Mouse (Mus musculus) ovary, adult 18-20 months (tissue): ENCODE data around the gene Plagl2.
"Not testable (repeated sequence)": the region's sequence is repeated elsewhere in the genome, so short reads cannot be mapped to it uniquely, and the experiment has no call there.

Experiments used
- DNase-seq: peaks from one replicate; pipeline ENCODE4 v3.0.0; 2022; ENCODE audit warnings: low spot score, mixed read lengths

Plagl2 gene

GRCm38 (mm10) chr2:153241250-153242014, at the start of gene Plagl2, which contains the start of gene Pofut1:
TSS of gene Plagl2 (minus strand) at chr2:153241426.
TSS of gene Pofut1 (plus strand) at chr2:153241533.
- peak; percentile 86 for DNase-seq

DNA sequence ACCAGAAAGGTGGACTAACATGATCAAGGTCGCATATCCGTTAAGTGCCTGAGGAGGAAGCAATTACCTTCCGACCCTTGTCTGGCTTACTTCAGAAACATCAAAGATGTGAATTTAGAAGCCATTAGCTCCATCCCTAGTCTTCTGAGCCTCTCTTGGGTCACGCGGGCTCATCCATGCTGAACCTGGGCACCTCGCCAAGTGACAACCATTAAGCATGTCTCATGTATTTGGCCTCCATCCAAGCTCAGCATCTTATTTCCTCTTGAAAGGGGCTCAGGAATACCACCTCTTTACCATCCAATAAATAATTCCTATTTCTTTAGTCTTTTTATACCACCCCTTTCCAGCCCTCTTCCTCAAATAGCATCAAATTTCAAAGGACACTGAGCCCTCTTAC, 46.6 kb upstream of the Plagl2 start:
- no peak for DNase-seq

DNA sequence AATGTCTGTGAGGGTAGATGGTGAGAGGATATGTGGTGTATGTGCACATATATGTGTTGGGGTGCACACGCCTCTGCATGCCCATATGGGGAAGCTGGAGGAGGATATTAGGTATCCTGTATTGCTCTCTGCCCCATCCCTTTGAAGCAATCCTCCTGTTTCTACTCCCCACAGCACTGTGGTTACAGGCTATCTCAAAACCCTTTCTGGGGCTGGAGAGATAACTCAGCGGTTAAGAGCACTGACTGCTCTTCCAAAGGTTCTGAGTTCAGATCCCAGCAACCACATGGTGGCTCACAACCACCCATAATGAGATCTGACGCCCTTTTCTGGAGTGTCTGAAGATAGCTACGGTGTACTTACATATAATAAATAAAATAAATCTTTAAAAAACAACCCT, 45.3 kb upstream of the Plagl2 start:
- no peak for DNase-seq

DNA sequence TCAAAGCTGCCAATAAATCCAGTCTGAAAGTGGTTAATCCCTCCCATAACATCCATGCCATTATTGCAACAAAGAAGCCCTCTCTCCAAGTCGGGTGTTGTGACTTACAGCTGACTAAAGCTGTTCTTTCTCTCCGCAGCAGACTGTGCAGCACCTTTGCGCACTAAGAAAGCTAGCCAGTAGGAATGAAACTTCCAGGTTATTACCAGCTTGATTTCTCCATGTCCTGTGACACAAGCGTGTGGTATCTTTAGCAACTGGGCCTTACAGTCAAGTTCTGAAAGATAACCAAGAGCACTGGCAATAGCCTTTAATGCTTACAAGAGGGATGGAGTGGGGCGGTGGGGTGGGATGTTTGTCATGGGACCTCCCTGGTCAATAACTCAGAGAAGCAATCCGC, 42.7 kb upstream of the Plagl2 start:
- no peak for DNase-seq

- DNase-seq = no peak
These were observed 37.1 kb upstream of the Plagl2 start for GRCm38 (mm10) chr2:153278357-153278756.

GRCm38 (mm10) chr2:153276846-153277245, 35.6 kb upstream of the Plagl2 start:
- not testable (repeated sequence) for DNase-seq

DNA sequence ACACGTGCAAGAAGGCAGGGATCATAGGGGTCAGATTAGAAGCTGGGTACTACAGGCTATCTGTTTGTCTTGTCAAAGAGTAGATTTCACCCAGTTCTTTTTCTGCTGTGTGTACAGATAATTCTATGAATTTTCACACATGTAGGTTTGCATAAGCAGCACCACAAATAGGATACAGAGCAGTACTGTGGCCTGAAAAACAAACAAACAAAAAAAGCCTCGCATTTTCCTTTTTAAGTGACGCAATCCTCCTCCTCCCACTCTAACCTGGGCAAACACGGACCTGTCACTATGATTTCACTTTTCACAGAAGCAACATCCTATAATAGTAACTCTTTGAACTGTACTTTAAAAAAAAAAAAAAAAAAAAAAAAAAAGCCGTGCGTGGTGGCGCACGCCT, 35.2 kb upstream of the Plagl2 start:
- no peak for DNase-seq

GRCm38 (mm10) chr2:153275577-153275976, 34.4 kb upstream of the Plagl2 start:
- not testable (repeated sequence) for DNase-seq

DNA sequence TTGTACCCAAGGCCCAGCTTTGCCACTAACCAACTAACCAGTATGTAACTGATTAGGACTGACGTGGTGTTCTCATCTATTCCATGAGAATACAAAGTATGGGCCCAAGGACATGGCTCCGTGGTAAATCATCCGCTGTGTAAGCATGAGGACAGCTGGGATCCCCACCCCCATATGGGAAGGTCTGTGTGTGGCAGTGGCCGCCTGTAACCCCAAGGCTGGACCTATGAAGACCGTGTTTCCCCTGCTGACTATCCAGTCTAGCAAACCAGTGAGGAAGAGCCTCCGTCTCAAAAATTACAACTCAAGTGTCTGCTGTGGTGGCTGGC, 33.7 kb upstream of the Plagl2 start:
- DNase-seq = no peak

GRCm38 (mm10) chr2:153274200-153274918, 33.1 kb upstream of the Plagl2 start:
- not testable (repeated sequence) for DNase-seq

GRCm38 (mm10) chr2:153270231-153270915, 29.1 kb upstream of the Plagl2 start:
- not testable (repeated sequence) for DNase-seq

GRCm38 (mm10) chr2:153267331-153267730, 26.1 kb upstream of the Plagl2 start:
- DNase-seq = no peak

GRCm38 (mm10) chr2:153263053-153263452, 21.8 kb upstream of the Plagl2 start:
- DNase-seq = no peak

- DNase-seq = no peak
These were observed 18.8 kb upstream of the Plagl2 start for GRCm38 (mm10) chr2:153259864-153260674.

- DNase-seq = no peak
These were observed 18.0 kb upstream of the Plagl2 start for GRCm38 (mm10) chr2:153259030-153259863.

DNA sequence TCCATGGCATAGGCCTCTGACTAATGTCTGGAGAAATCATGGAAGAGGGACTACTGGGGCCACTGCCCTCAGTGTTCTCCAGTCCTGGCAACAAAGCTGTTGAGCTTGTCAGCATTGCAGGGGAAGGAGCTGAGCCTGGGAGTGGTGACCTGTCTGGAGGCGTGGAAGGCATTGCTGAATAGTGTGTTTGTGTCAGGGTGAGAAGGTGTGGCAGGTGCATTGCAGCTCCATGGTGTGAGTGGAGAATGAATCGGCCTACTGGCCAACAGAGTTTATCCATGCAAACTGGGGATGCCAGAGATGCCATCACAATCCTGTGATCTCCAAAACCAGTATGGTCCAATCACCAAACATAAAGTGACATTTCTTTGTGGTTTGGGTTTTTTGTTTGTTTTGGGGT, 15.4 kb upstream of the Plagl2 start:
- DNase-seq = no peak

DNA sequence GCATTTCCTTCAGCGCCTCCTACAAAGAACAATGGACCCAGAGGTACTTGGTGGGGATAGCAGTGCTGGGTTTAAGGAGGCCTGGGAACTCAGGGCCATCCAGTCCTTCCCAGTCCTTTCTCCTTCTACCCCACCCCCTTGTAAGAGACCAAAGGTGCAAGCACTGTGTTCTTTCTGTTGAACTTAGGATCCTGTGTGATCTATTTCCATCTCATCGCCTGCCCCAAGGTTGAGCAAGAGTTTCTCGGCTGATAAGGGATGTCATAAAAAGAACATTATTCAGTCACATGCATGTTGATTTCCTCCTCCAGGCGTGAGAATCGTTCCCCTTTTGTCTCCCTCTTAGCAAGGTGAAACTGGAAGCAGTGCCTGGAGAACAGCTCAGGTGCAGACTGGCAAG, 8.5 kb upstream of the Plagl2 start:
- DNase-seq = no peak

- no peak for DNase-seq
These were observed 930 bp upstream of the Plagl2 start for GRCm38 (mm10) chr2:153242156-153242555.

GRCm38 (mm10) chr2:153240701-153241235, 458 bp downstream of the Plagl2 start:
- DNase-seq = no peak

DNA sequence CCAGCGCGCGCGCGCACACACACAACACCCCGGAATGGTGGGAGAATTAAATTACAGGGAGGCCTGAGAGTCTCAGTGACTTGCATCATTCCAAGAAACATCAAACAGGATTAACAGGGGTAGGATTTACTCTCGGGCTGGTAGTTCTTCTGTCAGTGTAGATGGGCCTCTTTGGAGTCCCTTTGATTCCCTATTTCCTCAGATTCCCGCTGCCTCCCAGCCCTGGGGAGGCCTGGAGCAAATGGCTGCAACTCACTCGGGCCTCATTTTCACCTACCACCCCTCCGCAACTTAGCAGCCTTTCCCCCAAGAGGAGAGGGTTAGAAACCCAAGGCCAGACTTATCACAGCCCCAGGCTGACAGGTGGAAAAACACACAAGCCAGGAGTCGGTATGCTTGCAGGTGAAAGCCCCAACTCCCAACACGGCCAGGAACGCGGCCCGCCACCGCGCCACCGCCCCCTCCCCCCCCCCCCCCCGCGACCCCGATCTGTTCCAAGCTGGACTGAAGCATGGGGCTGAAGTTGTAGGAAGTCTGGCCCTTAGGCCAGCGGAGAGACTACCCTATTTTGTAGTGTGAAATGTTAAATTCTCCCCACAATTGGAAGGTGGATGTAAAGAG, 1.3 kb downstream of the Plagl2 start:
- DNase-seq = no peak
